Mouse (Mus musculus): ENCODE results near the gene Enc1.

DNA sequence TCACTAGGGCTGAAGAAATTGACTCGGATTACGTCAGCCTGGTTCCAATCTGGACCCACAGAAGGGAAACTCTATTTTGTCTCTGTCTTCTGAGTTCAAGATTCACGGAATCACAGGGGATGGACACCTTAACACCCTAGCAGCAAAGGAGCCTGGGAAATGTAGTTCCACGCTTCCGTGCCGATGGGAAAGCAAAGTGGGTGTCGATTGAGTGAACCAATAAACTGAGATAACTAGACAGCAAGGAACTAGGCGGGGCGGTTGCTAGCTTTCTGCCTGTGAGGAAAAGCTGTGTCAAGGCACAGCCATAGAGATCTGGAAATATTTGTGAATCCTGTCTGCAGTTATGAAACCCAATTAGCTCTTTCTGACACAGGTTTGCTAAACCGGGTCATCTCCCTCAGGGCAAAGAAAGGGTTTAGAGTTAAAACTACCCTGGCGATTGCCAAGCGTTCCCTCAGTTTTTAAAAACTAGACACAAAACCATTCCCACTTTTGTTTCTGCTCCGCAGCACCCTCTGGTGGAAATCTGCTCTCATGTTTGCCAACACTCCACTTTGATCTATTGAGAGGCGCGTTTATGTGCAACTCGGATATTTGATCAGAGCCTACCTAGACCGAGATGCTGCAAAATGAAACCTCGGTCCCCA lies 35.7 kb upstream of the Enc1 start:
- TF ChIP-seq CTCF (IDR thresholded peaks at IDR 0.05; ENCODE audit: low read depth): peak; percentile 82
- no peak for TF ChIP-seq EP300 (optimal IDR thresholded peaks at IDR 0.05)

Measured in stomach, postnatal 0 days (tissue).